Mouse (Mus musculus) subcutaneous adipose tissue, adult 2 months (tissue): ENCODE measurements around the gene Setd2. TPM values are rescaled to one million over a fixed set of nuclear protein-coding genes. Genes with fewer than 3 reads are reported as not detected.

Source experiments
- polyA plus RNA-seq: library from polyadenylated mRNA; depleted of rRNA; stranded (reverse); fragments of >200 nt; gene quantifications from 2 replicates; pipeline ENCODE4 v1.2.3, GENCODE M21; 2012; ENCODE audit warnings: low replicate concordance; rRNA removed

The Setd2 gene
- polyA plus RNA-seq = 36.3 and 56.5 TPM in 2 replicates

DNA sequence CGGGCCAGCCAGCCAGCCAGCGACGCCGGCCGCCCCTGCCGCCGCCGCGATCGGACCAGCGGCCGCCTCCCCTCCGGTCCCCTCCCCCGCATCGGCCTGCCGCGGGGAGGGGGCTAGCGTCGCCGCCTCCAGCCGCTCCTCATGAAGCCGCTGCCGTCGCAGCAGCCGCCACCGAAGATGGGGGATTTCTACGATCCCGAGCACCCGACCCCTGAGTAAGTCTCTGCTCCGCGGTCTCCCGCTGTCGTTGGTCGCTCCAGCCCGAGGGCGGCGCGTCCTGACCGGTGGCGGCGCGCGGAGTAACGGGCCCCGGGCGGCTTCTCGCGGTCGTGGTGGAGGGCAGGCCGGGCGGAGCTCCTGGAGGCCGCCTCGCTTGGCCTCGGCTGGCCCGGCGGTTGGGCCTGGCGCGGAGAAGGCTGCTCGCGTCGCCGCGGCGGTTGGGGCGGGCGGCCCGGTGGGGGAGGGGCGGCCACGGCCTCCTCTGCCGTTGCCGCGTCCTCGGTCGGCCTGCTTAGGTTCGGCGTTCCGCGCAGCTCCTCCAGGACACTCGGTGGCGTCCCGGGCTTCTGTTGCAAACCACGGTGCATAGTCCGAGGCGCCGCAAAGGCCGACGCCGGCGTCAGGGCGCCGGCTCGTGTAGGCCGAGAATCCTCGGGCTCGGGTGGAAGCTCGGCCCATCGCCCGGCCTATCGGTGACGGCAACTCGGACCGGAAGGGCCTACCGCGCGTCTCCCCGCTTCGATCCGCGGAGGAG lies at the start of gene Setd2:
Gene Setd2, plus strand, starts transcription at position 60 of the 754 bp plus-strand sequence.

DNA sequence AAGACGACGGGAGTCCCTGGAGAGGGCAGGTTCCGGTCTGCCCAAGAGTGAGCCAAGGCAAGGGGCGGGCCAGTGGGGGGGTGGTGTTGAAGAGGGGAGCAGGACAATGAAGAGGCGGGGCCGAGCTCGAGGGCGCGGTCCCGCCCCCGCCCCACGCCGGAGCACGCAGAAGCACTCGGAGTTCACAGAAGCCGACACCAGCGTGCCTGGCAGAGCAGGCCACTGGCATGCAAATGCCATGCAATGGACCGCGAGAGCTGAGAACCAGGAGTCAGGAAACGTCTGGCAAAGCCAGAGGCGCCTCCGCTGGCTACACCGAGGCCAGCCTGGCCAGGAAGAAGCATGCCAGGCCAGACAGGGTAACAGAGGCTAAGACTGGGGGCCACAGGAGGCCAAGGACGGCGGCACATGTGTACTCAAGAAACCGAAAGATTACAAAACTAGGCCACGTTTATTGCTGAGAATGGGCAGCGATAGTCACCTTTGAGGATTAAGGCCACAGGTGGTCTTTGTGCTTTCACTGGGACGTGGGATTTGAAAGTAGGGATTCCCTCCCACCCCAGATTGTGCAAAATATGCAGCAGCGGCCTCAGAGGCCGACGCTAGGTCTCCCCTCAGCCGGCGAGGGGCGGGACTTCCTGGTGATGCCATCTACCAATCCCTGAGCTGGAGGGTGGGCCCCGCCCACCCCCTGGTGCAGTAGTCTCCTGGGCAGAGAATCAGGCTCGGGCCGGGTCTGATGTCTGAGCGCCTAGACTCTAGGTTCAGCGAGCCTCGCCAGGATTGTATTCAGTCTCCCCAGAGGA lies 92.2 kb downstream of the Setd2 start, which contains the start of gene Nradd:
Gene Nradd, minus strand, starts transcription at position 92 of the 806 bp plus-strand sequence.

DNA sequence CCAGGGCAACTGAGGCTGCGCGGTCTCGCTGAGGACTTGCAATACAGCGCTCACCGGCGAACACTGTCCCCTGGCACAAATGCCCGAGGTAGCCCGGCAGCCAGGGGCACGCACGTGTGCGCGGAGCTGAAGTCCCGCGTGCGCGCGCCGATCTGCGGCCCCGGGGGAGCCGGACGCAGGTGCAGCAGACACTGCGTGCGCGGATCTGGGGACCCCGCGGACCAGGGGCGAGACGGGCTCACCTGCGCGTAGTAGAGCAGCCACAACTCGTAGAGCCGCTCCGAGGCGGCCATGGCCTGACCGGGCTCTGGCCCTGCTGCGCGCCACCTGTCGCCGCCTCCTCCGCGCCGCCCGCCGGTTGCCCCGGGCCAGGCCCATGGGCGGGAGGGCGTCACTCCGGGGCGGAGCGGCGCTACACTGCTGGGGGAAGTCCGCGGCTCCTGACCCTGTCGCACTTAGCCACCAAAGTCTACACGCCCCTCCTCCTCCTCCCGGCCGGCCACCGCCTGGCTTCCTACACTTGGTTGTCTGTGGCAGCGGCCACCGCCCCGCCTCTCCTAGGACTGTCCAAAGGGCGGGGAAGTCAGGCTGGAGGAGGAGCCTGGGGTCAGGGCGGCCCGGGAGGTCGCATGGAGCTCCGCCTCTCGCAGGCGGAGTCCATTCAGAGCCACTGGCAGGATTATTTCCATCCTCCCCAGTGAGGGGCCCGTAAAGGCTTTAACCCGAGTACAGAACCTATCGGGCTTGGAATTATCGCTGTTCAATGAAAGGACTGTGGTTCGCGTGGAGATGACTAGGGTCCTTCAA lies 121.5 kb downstream of the Setd2 start, which contains the start of gene Nbeal2:
Gene Nbeal2, minus strand, starts transcription at position 507 of the 807 bp plus-strand sequence.

DNA sequence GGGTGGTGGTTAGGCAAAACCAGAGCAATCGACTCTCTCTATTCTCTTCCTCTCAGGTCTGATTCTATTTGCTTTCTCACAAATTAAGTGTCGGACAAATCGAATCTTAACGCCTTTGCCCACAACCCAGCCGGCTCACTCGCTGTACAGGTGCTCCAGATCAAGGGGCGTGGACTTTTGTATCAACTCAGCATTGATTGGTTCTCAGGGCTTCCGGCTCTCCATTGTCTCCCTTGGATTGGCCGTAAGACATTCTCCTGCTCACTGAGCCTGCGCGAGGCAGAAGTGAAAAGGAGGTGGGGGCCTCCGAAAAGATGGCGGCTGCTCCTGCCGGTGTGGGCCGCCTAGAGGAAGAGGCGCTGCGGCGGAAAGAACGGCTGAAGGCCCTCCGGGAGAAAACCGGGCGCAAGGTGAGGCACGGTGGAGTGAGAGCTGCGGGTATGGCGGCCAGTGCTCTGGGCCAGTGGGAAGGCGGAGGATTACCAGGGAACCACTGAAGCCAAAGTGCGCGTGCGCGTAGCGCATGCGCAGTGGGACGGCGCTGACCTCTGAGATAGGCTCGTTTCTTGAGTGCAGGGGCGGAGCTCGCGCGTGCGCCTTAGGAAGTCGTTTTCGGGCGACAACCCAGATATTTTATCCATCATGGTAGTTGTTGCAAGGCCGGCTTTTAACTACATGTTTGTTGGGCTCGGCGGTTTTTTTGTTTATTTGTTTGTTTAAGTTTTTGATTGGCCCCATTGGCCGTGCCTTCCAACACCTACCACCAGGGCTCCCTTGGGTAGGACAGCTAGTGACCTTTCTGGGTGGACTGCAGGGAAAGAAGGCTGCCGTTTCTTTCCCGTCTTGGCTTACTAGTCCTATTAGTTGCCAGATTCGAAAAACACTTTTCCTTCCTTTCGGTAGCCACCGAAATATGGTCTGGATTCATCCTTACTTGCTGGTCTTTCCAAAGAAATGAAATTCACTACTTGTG lies 124.1 kb downstream of the Setd2 start, which contains the start of gene Ccdc12:
Gene Ccdc12, plus strand, starts transcription at position 255 of the 973 bp plus-strand sequence.

Other genes starting within 250 kb of the Setd2 start
- gene Elp6, start 227.4 kb upstream of the Setd2 start, polyA plus RNA-seq = 11.1 and 21.4 TPM in 2 replicates
- 23.6 and 37.5 TPM in 2 replicates for gene Scap, start 199.3 kb upstream of the Setd2 start, polyA plus RNA-seq
- 19.8 and 35.0 TPM in 2 replicates for gene Ptpn23, start 124.4 kb upstream of the Setd2 start, polyA plus RNA-seq
- 0.16 and 1.3 TPM in 2 replicates for gene Ngp, start 112.8 kb upstream of the Setd2 start, polyA plus RNA-seq
- gene Klhl18, start 55.9 kb upstream of the Setd2 start, polyA plus RNA-seq = 16.0 and 25.8 TPM in 2 replicates
- 1.0 and 1.4 TPM in 2 replicates for gene Kif9, start 55.6 kb upstream of the Setd2 start, polyA plus RNA-seq
- 12.8 and 38.1 TPM in 2 replicates for gene Nradd, start 91.9 kb downstream of the Setd2 start, polyA plus RNA-seq
- gene Nbeal2, start 121.6 kb downstream of the Setd2 start, polyA plus RNA-seq = 27.7 and 35.7 TPM in 2 replicates
- gene Ccdc12, start 123.9 kb downstream of the Setd2 start, polyA plus RNA-seq = 72.6 and 80.9 TPM in 2 replicates
- gene Myl3, start 209.3 kb downstream of the Setd2 start, polyA plus RNA-seq = 0.70 and 1.2 TPM in 2 replicates
- 100 and 195 TPM in 2 replicates for gene Pth1r, start 214.5 kb downstream of the Setd2 start, polyA plus RNA-seq